Mouse (Mus musculus): ENCODE data around the gene Ndufc2. TPM values are rescaled to one million over a fixed set of nuclear protein-coding genes. Genes with fewer than 3 reads are reported as not detected.

Gene Ndufc2
- polyA plus RNA-seq, 1 experiment from 2014 or later = 346 TPM

DNA sequence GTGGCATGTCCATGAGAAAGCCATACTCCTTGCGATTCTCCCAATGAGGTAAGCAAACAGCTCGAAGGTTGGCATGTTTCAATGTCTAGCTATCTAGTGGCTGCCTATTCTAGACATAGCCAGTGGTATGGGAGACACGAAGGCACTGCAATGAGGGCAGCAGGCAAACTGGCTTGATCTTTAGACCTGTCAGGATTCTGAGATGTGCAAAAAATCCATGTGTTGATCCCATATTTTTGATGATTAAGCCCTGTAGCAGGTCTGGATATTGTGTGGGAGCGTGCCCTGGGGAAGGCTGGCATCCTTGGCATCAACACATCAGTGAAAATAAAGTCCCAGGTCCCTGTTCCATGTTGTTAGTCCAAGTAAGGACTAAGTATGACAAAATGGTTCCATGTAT lies 11.3 kb upstream of the Ndufc2 start:
- no peak overlapping the region for H3K4me3 ChIP-seq
- WGBS = 92% methylated on average over 4 of the region's 4 CpGs
- no peaks in the 10 kb centered on the region for H3K4me1 ChIP-seq
- H3K4me2 ChIP-seq = no peak overlapping the region
- H3K27ac ChIP-seq = no peak overlapping the region
- H3K9ac ChIP-seq = no peak overlapping the region
- no peak for ATAC-seq (ENCODE audit: insufficient number of reproducible peaks, insufficient read depth, low FRiP score, low TSS enrichment, low read depth)
- H3K9me3 ChIP-seq = no peaks in the 10 kb centered on the region
- H3K36me3 ChIP-seq = peaks cover 82% of the 10 kb centered on the region
- no peaks in the 10 kb centered on the region for H3K27me3 ChIP-seq

DNA sequence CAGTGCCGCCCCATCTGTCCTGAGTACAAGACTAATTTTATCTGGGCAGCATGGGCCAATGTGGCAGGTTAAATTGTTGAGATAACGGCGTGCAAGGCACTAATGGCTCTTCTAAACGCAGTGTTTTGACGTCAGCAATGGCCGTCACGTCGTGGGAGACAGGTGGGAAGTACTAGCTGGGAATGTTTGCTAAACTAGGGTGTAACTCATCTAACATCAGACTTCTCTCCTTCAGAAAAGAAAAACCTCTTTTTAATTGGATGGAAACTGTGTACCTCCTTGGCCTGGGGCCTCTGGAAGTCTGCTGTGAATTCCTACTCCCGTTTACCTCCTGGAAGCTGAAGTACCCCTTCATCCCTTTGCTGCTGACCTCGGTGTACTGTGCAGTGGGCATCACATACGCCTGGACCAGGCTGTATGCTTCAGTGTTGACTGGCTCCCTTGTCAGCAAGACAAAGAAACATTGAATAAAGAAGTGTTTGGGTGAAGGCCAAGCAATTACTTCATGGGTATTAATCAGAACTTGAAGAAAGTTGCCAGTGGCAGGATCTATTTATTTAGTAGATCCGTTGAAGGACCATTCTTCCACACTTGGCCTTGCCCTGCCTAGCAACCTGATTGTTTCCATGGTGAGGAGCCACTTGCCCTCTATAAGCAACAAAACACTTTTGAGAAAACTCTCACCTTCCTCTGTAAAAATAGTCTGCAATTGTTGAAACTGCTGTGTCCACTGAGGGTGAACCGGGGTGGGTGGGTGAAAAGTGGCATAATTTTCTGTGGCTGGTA lies 8.3 kb upstream of the Ndufc2 start:
- ATAC-seq (ENCODE audit: insufficient number of reproducible peaks, insufficient read depth, low FRiP score, low TSS enrichment, low read depth) = no peak
- H3K9ac ChIP-seq = no peak overlapping the region
- no peak overlapping the region for H3K4me2 ChIP-seq
- no peaks in the 10 kb centered on the region for H3K9me3 ChIP-seq
- no peaks in the 10 kb centered on the region for H3K4me1 ChIP-seq
- H3K36me3 ChIP-seq = peaks cover 52% of the 10 kb centered on the region
- no peaks in the 10 kb centered on the region for H3K27me3 ChIP-seq
- 93% methylated on average over 13 of the region's 13 CpGs for WGBS
- H3K4me3 ChIP-seq = no peak overlapping the region
- H3K27ac ChIP-seq = no peak overlapping the region

DNA sequence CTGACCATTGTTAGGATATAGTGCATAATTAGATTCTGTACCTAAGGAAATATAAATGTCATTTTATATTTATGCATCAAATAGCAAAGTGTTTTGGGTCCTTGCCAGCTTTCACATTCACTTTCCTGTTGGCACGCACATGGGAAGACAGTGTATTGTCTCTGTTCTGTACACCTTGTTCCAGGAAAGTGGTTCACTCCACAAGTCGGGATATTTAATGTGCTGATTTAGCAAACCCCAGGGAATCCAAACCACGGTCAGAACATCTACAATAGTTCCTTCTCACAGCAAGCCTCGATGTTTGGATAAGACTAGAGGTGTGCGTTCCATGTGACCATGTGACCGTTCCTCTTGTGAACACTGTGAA lies 7.7 kb upstream of the Ndufc2 start:
- Histone ChIP-seq H3K4me3 (no peak overlapping the region), H3K9ac (no peak overlapping the region), H3K4me2 (no peak overlapping the region), H3K27me3 (no peaks in the 10 kb centered on the region), H3K36me3 (peaks cover 46% of the 10 kb centered on the region), H3K9me3 (no peaks in the 10 kb centered on the region), H3K4me1 (no peaks in the 10 kb centered on the region), H3K27ac (no peak overlapping the region)
- WGBS = 89% methylated on average over 6 of the region's 6 CpGs
- no peak for ATAC-seq (ENCODE audit: insufficient number of reproducible peaks, insufficient read depth, low FRiP score, low TSS enrichment, low read depth)

GRCm38 (mm10) chr7:97394375-97394774 lies 5.4 kb upstream of the Ndufc2 start:
- Histone ChIP-seq H3K4me2 (no peak overlapping the region), H3K4me1 (peaks cover under 1% of the 10 kb centered on the region; the same call in 1 of the 2 replicates), H3K27ac (no peak overlapping the region), H3K27me3 (no peaks in the 10 kb centered on the region), H3K9me3 (no peaks in the 10 kb centered on the region), H3K9ac (no peak overlapping the region), H3K4me3 (no peak overlapping the region), H3K36me3 (peaks cover 25% of the 10 kb centered on the region)
- no peak for ATAC-seq (ENCODE audit: insufficient number of reproducible peaks, insufficient read depth, low FRiP score, low TSS enrichment, low read depth)
- 74% methylated on average over 2 of the region's 2 CpGs for WGBS

GRCm38 (mm10) chr7:97398943-97399342 lies 860 bp upstream of the Ndufc2 start:
- 89% methylated on average over 6 of the region's 6 CpGs for WGBS
- no peaks in the 10 kb centered on the region for H3K27me3 ChIP-seq
- ATAC-seq (ENCODE audit: insufficient number of reproducible peaks, insufficient read depth, low FRiP score, low TSS enrichment, low read depth) = no peak

GRCm38 (mm10) chr7:97407145-97407544 lies 7.3 kb downstream of the Ndufc2 start:
- ATAC-seq (ENCODE audit: insufficient number of reproducible peaks, insufficient read depth, low FRiP score, low TSS enrichment, low read depth) = no peak
- Histone ChIP-seq H3K4me3 (no peak overlapping the region), H3K27ac (no peak overlapping the region), H3K9ac (no peak overlapping the region), H3K4me2 (no peak overlapping the region), H3K9me3 (no peaks in the 10 kb centered on the region), H3K27me3 (no peaks in the 10 kb centered on the region), H3K4me1 (no peaks in the 10 kb centered on the region), H3K36me3 (peaks cover 66% of the 10 kb centered on the region)
- 83% methylated on average over 10 of the region's 10 CpGs for WGBS

More at GRCm38 (mm10) chr7:97398943-97399342, 860 bp upstream of the Ndufc2 start:
- Histone ChIP-seq H3K36me3 (peaks cover 16% of the 10 kb centered on the region), H3K27ac (no peak overlapping the region), H3K4me2 (no peak overlapping the region), H3K4me3 (no peak overlapping the region), H3K9ac (no peak overlapping the region), H3K4me1 (peaks cover 17% of the 10 kb centered on the region), H3K9me3 (0 out of 2 replicates have a peak, but pooled peaks cover 2% of the 10 kb centered on the region)

- H3K4me2 ChIP-seq = no peak overlapping the region
- WGBS = 89% methylated on average over 2 of the region's 2 CpGs
- H3K27ac ChIP-seq = no peak overlapping the region
- H3K4me3 ChIP-seq = no peak overlapping the region
- no peaks in the 10 kb centered on the region for H3K27me3 ChIP-seq
- ATAC-seq (ENCODE audit: insufficient number of reproducible peaks, insufficient read depth, low FRiP score, low TSS enrichment, low read depth) = no peak
- H3K4me1 ChIP-seq = peaks cover 4% of the 10 kb centered on the region; the same call in 1 of the 2 replicates
- no peak overlapping the region for H3K9ac ChIP-seq
- H3K36me3 ChIP-seq = peaks cover 54% of the 10 kb centered on the region
- H3K9me3 ChIP-seq = no peaks in the 10 kb centered on the region
These were observed 11.3 kb downstream of the Ndufc2 start for GRCm38 (mm10) chr7:97411106-97411505.

DNA sequence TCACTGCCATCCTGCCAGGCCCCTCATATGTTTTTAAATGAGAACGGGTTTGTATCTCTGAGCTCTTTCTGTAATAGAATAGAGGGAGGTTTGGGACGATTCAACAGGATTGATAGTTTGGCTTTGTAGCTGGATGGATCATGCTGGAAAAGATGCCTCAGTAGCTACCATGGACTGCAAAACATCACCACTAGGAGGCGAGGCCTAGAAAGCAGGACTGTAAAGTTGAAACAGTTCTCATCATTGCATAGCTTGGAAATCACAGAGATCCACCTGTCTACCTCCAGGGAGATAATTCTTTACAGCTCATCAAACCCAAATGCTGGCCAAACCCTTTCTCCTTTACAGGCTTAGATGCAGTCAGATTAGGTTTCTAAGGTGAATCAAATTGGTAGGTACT lies 11.8 kb downstream of the Ndufc2 start:
- H3K4me2 ChIP-seq = no peak overlapping the region
- no peaks in the 10 kb centered on the region for H3K9me3 ChIP-seq
- no peak overlapping the region for H3K4me3 ChIP-seq
- H3K4me1 ChIP-seq = peaks cover 4% of the 10 kb centered on the region; the same call in 1 of the 2 replicates
- no peak overlapping the region for H3K27ac ChIP-seq
- no peaks in the 10 kb centered on the region for H3K27me3 ChIP-seq
- H3K36me3 ChIP-seq = peaks cover 54% of the 10 kb centered on the region
- ATAC-seq (ENCODE audit: insufficient number of reproducible peaks, insufficient read depth, low FRiP score, low TSS enrichment, low read depth) = no peak
- H3K9ac ChIP-seq = no peak overlapping the region
- WGBS = 81% methylated on average over 3 of the region's 3 CpGs

- H3K9ac ChIP-seq = no peak overlapping the region
- WGBS = 97% methylated on average over 1 of the region's 1 CpGs
- ATAC-seq (ENCODE audit: insufficient number of reproducible peaks, insufficient read depth, low FRiP score, low TSS enrichment, low read depth) = no peak
- H3K27me3 ChIP-seq = no peaks in the 10 kb centered on the region
- H3K9me3 ChIP-seq = no peaks in the 10 kb centered on the region
- H3K4me1 ChIP-seq = peaks cover 4% of the 10 kb centered on the region; the same call in 1 of the 2 replicates
- no peak overlapping the region for H3K4me2 ChIP-seq
- H3K36me3 ChIP-seq = peaks cover 33% of the 10 kb centered on the region
- no peak overlapping the region for H3K4me3 ChIP-seq
- no peak overlapping the region for H3K27ac ChIP-seq
These were observed 14.2 kb downstream of the Ndufc2 start for GRCm38 (mm10) chr7:97413981-97414380.

GRCm38 (mm10) chr7:97414426-97414825 lies 14.6 kb downstream of the Ndufc2 start:
- no peak for ATAC-seq (ENCODE audit: insufficient number of reproducible peaks, insufficient read depth, low FRiP score, low TSS enrichment, low read depth)
- H3K27ac ChIP-seq = no peak overlapping the region
- H3K27me3 ChIP-seq = no peaks in the 10 kb centered on the region
- no peaks in the 10 kb centered on the region for H3K9me3 ChIP-seq
- peaks cover 4% of the 10 kb centered on the region; the same call in 1 of the 2 replicates for H3K4me1 ChIP-seq
- no peak overlapping the region for H3K4me2 ChIP-seq
- H3K36me3 ChIP-seq = peaks cover 28% of the 10 kb centered on the region
- no peak overlapping the region for H3K9ac ChIP-seq
- WGBS = 88% methylated on average over 1 of the region's 1 CpGs
- H3K4me3 ChIP-seq = no peak overlapping the region

- no peaks in the 10 kb centered on the region for H3K27me3 ChIP-seq
- no peak overlapping the region for H3K9ac ChIP-seq
- no peak overlapping the region for H3K4me3 ChIP-seq
- 51% methylated on average over 9 of the region's 9 CpGs for WGBS
- no peaks in the 10 kb centered on the region for H3K9me3 ChIP-seq
- H3K36me3 ChIP-seq = peaks cover 22% of the 10 kb centered on the region
- peaks cover 4% of the 10 kb centered on the region; the same call in 1 of the 2 replicates for H3K4me1 ChIP-seq
- H3K27ac ChIP-seq = no peak overlapping the region
- no peak overlapping the region for H3K4me2 ChIP-seq
- no peak for ATAC-seq (ENCODE audit: insufficient number of reproducible peaks, insufficient read depth, low FRiP score, low TSS enrichment, low read depth)
These were observed 15.3 kb downstream of the Ndufc2 start for GRCm38 (mm10) chr7:97414915-97415687.

- H3K4me1 ChIP-seq = peaks cover 4% of the 10 kb centered on the region; the same call in 1 of the 2 replicates
- 89% methylated on average over 4 of the region's 4 CpGs for WGBS
- no peak overlapping the region for H3K4me2 ChIP-seq
These were observed 16.7 kb downstream of the Ndufc2 start for GRCm38 (mm10) chr7:97416473-97416872.

More at GRCm38 (mm10) chr7:97416473-97416872, 16.7 kb downstream of the Ndufc2 start:
- Histone ChIP-seq H3K9me3 (no peaks in the 10 kb centered on the region), H3K27ac (no peak overlapping the region), H3K36me3 (peaks cover 8% of the 10 kb centered on the region; the same call in 1 of the 2 replicates), H3K9ac (no peak overlapping the region), H3K4me3 (no peak overlapping the region), H3K27me3 (no peaks in the 10 kb centered on the region)
- no peak for ATAC-seq (ENCODE audit: insufficient number of reproducible peaks, insufficient read depth, low FRiP score, low TSS enrichment, low read depth)
